Mouse (Mus musculus) hindbrain, embryonic 14.5 days (tissue): ENCODE data around the gene Krt5. TPM values are rescaled to one million over a fixed set of nuclear protein-coding genes. Genes with fewer than 3 reads are reported as not detected.
"Not testable (repeated sequence)": the region's sequence is repeated elsewhere in the genome, so short reads cannot be mapped to it uniquely, and the experiment has no call there.

Experiments
- ATAC-seq: fragments of 200-750 bp; cut with Nextera tagmentation; 2 replicates; pipeline ENCODE4 v1.8.0; 2017; ENCODE audit warnings: moderate number of reproducible peaks, mild to moderate bottlenecking, moderate TSS enrichment, moderate library complexity; ENCODE audit not compliant: low FRiP score
- DNase-seq: peaks from one replicate; pipeline ENCODE4 v3.0.0-alpha.2; 2015; ENCODE audit warnings: low spot score
- H3K27ac ChIP-seq: fragments of 300-500 bp; sonication (generic); 2 replicates; pipeline ENCODE4 v1.5.1; 2014; ENCODE audit warnings: mild to moderate bottlenecking, moderate library complexity
- H3K27me3 ChIP-seq: fragments of 300-500 bp; sonication (generic); 2 replicates; pipeline ENCODE4 v1.6.1; 2014; ENCODE audit warnings: mild to moderate bottlenecking, low read length, mixed read lengths; ENCODE audit not compliant: control insufficient read depth, insufficient read depth
- H3K36me3 ChIP-seq: fragments of 300-500 bp; sonication (generic); replicated peaks from 2 replicates; pipeline ENCODE4 v1.6.1; 2014; ENCODE audit not compliant: control insufficient read depth, insufficient read depth
- H3K4me1 ChIP-seq: fragments of 300-500 bp; sonication (generic); replicated peaks from 2 replicates; pipeline ENCODE4 v1.6.1; 2014; ENCODE audit warnings: antibody characterized with exemption, low read length, mixed read lengths; ENCODE audit not compliant: control insufficient read depth, insufficient read depth
- H3K4me2 ChIP-seq: fragments of 300-500 bp; sonication (generic); replicated peaks from 2 replicates; pipeline ENCODE4 v1.6.1; 2014; ENCODE audit warnings: mild to moderate bottlenecking, moderate library complexity
- H3K4me3 ChIP-seq: fragments of 300-500 bp; sonication (generic); replicated peaks from 2 replicates; pipeline ENCODE4 v1.5.1; 2014; ENCODE audit warnings: mild to moderate bottlenecking, low read length
- H3K9ac ChIP-seq: fragments of 300-500 bp; sonication (generic); 2 replicates; pipeline ENCODE4 v1.6.1; 2014
- H3K9me3 ChIP-seq: fragments of 300-500 bp; sonication (generic); 2 replicates; pipeline ENCODE4 v1.6.1; 2016; ENCODE audit warnings: low read length; ENCODE audit not compliant: control insufficient read depth
- WGBS: fragments of 180-500 bp; shearing (Covaris S2); extraction: QIAGEN DNeasy Blood & Tissue Kit; methylation state at CpG from one replicate; pipeline ENCODE4 v1.1.7; 2014; 5-methylcytosine and 5-hydroxymethylcytosine counted together
- polyA plus RNA-seq: library from polyadenylated mRNA; unstranded; fragments of >200 nt; fragmentation: Nextera tagmentation; extraction: Ambion mirVana; gene quantifications from 2 replicates; pipeline ENCODE4 v1.2.1, GENCODE M21; 2014

Gene Krt5
- polyA plus RNA-seq, 1 experiment from 2014 or later = not detected

- no peak overlapping the region for H3K9ac ChIP-seq
- 70% methylated on average over 4 of the region's 4 CpGs for WGBS
- H3K36me3 ChIP-seq = no peaks in the 10 kb centered on the region
- no peak overlapping the region for H3K4me2 ChIP-seq
- H3K27ac ChIP-seq = no peak overlapping the region
- H3K27me3 ChIP-seq = no peaks in the 10 kb centered on the region
- H3K4me1 ChIP-seq = no peaks in the 10 kb centered on the region
- ATAC-seq (no peak), DNase-seq (no peak)
- H3K9me3 ChIP-seq = no peaks in the 10 kb centered on the region
- H3K4me3 ChIP-seq = no peak overlapping the region
Observed at GRCm38 (mm10) chr15:101704066-101704465, 8.6 kb downstream of the Krt5 start.

GRCm38 (mm10) chr15:101702380-101702779 lies 10.3 kb downstream of the Krt5 start:
- DNase-seq = no peak
- no peaks in the 10 kb centered on the region for H3K9me3 ChIP-seq
- H3K27me3 ChIP-seq = no peaks in the 10 kb centered on the region
- H3K27ac ChIP-seq = no peak overlapping the region
- H3K4me2 ChIP-seq = no peak overlapping the region
- H3K4me3 ChIP-seq = no peak overlapping the region
- H3K9ac ChIP-seq = no peak overlapping the region
- WGBS = 4% methylated on average over 2 of the region's 2 CpGs
- H3K36me3 ChIP-seq = no peaks in the 10 kb centered on the region
- no peak for ATAC-seq
- H3K4me1 ChIP-seq = no peaks in the 10 kb centered on the region

- ATAC-seq = no peak
- WGBS = 89% methylated on average over 8 of the region's 8 CpGs
- no peaks in the 10 kb centered on the region for H3K9me3 ChIP-seq
Observed at GRCm38 (mm10) chr15:101699866-101700265, 12.8 kb downstream of the Krt5 start.

GRCm38 (mm10) chr15:101699192-101699591 lies 13.5 kb downstream of the Krt5 start:
- no peak for ATAC-seq
- H3K27me3 ChIP-seq = no peaks in the 10 kb centered on the region
- H3K36me3 ChIP-seq = no peaks in the 10 kb centered on the region
- 60% methylated on average over 3 of the region's 3 CpGs for WGBS
- no peak overlapping the region for H3K4me2 ChIP-seq
- no peak for DNase-seq
- H3K9ac ChIP-seq = no peak overlapping the region
- no peak overlapping the region for H3K27ac ChIP-seq
- no peaks in the 10 kb centered on the region for H3K9me3 ChIP-seq
- H3K4me1 ChIP-seq = no peaks in the 10 kb centered on the region
- H3K4me3 ChIP-seq = no peak overlapping the region

More at GRCm38 (mm10) chr15:101699866-101700265, 12.8 kb downstream of the Krt5 start:
- no peaks in the 10 kb centered on the region for H3K36me3 ChIP-seq
- no peak overlapping the region for H3K4me3 ChIP-seq
- no peak overlapping the region for H3K27ac ChIP-seq
- no peak overlapping the region for H3K4me2 ChIP-seq
- no peaks in the 10 kb centered on the region for H3K4me1 ChIP-seq
- no peak overlapping the region for H3K9ac ChIP-seq
- H3K27me3 ChIP-seq = no peaks in the 10 kb centered on the region
- DNase-seq = no peak

GRCm38 (mm10) chr15:101697326-101698188 lies 15.1 kb downstream of the Krt5 start:
- DNase-seq = no peak
- H3K27me3 ChIP-seq = no peaks in the 10 kb centered on the region
- 79% methylated on average over 8 of the region's 8 CpGs for WGBS

GRCm38 (mm10) chr15:101694207-101694606 lies 18.5 kb downstream of the Krt5 start, which contains the start of gene Krt6a:
Gene Krt6a (minus strand): TSS chr15:101694307.
- 90% methylated on average over 5 of the region's 5 CpGs for WGBS
- H3K4me3 ChIP-seq = no peak within 1 kb of the TSS
- ATAC-seq = no peak

More at GRCm38 (mm10) chr15:101697326-101698188, 15.1 kb downstream of the Krt5 start:
- Histone ChIP-seq H3K36me3 (no peaks in the 10 kb centered on the region), H3K27ac (no peak overlapping the region), H3K4me2 (no peak overlapping the region), H3K9ac (no peak overlapping the region), H3K4me1 (no peaks in the 10 kb centered on the region), H3K9me3 (no peaks in the 10 kb centered on the region), H3K4me3 (no peak overlapping the region)
- ATAC-seq = no peak

GRCm38 (mm10) chr15:101690460-101690859 lies 22.2 kb downstream of the Krt5 start:
- H3K36me3 ChIP-seq, H3K27ac ChIP-seq, H3K4me2 ChIP-seq, H3K4me3 ChIP-seq, ATAC-seq, DNase-seq, H3K9me3 ChIP-seq, H3K27me3 ChIP-seq, H3K9ac ChIP-seq, H3K4me1 ChIP-seq: not testable (repeated sequence)
- WGBS = 93% methylated on average over 5 of the region's 5 CpGs

More at GRCm38 (mm10) chr15:101694207-101694606, 18.5 kb downstream of the Krt5 start, which contains the start of gene Krt6a:
- Histone ChIP-seq H3K4me2 (no peak within 1 kb of the TSS), H3K27ac (no peak within 1 kb of the TSS), H3K9ac (no peak within 1 kb of the TSS), H3K36me3 (no peaks in the 10 kb centered on the region), H3K9me3 (no peaks in the 10 kb centered on the region), H3K4me1 (no peaks in the 10 kb centered on the region), H3K27me3 (no peaks in the 10 kb centered on the region)
- no peak for DNase-seq

GRCm38 (mm10) chr15:101688161-101688560 lies 24.5 kb downstream of the Krt5 start:
- no peak overlapping the region for H3K27ac ChIP-seq
- WGBS = 77% methylated on average over 2 of the region's 2 CpGs
- no peak for ATAC-seq

GRCm38 (mm10) chr15:101680187-101680586 lies 32.5 kb downstream of the Krt5 start, which contains the start of gene Krt6b:
Gene Krt6b (minus strand): TSS chr15:101680287.
- DNase-seq = no peak
- Histone ChIP-seq H3K27ac (no peak within 1 kb of the TSS), H3K4me2 (no peak within 1 kb of the TSS), H3K36me3 (no peaks in the 10 kb centered on the region), H3K4me3 (no peak within 1 kb of the TSS), H3K9me3 (no peaks in the 10 kb centered on the region), H3K9ac (no peak within 1 kb of the TSS), H3K4me1 (no peaks in the 10 kb centered on the region), H3K27me3 (no peaks in the 10 kb centered on the region)
- ATAC-seq = no peak
- 93% methylated on average over 2 of the region's 2 CpGs for WGBS

More at GRCm38 (mm10) chr15:101688161-101688560, 24.5 kb downstream of the Krt5 start:
- Histone ChIP-seq H3K4me2 (no peak overlapping the region), H3K9me3 (no peaks in the 10 kb centered on the region), H3K4me3 (no peak overlapping the region), H3K36me3 (no peaks in the 10 kb centered on the region), H3K27me3 (no peaks in the 10 kb centered on the region), H3K9ac (no peak overlapping the region), H3K4me1 (no peaks in the 10 kb centered on the region)
- DNase-seq = no peak
